Mouse (Mus musculus) neural tube, embryonic 14.5 days (tissue): ENCODE measurements around the gene Slc15a3. TPM values are rescaled to one million over a fixed set of nuclear protein-coding genes. Genes with fewer than 3 reads are reported as not detected.

Source experiments
- ATAC-seq: fragments of 200-750 bp; cut with Nextera tagmentation; 2 replicates; pipeline ENCODE4 v1.8.0; 2017; ENCODE audit warnings: low read depth, mild to moderate bottlenecking, moderate TSS enrichment, moderate library complexity
- H3K27ac ChIP-seq: fragments of 300-500 bp; sonication (generic); 2 replicates; pipeline ENCODE4 v1.5.1; 2014; ENCODE audit warnings: low read depth, mild to moderate bottlenecking, control low read depth, low read length, moderate library complexity, mixed read lengths
- H3K27me3 ChIP-seq: fragments of 300-500 bp; sonication (generic); 2 replicates; pipeline ENCODE4 v1.6.1; 2014; ENCODE audit warnings: low read length; ENCODE audit not compliant: control insufficient read depth, insufficient read depth
- H3K36me3 ChIP-seq: fragments of 300-500 bp; sonication (generic); 2 replicates; pipeline ENCODE4 v1.6.1; 2014; ENCODE audit warnings: low read length, mixed read lengths; ENCODE audit not compliant: control insufficient read depth, insufficient read depth
- H3K4me1 ChIP-seq: fragments of 300-500 bp; sonication (generic); 2 replicates; pipeline ENCODE4 v1.6.1; 2014; ENCODE audit warnings: low read length; ENCODE audit not compliant: control insufficient read depth, insufficient read depth
- H3K4me2 ChIP-seq: fragments of 300-500 bp; sonication (generic); 2 replicates; pipeline ENCODE4 v1.6.1; 2014; ENCODE audit warnings: mild to moderate bottlenecking, low read depth, low read length, control low read depth
- H3K4me3 ChIP-seq: fragments of 300-500 bp; sonication (generic); 2 replicates; pipeline ENCODE4 v1.5.1; 2014; ENCODE audit warnings: low read depth, low read length, control low read depth, mixed read lengths
- H3K9ac ChIP-seq: fragments of 300-500 bp; sonication (generic); replicated peaks from 2 replicates; pipeline ENCODE4 v1.6.1; 2014; ENCODE audit warnings: low read depth, mild to moderate bottlenecking, control low read depth, low read length, mixed read lengths
- H3K9me3 ChIP-seq: fragments of 300-500 bp; sonication (generic); 2 replicates; pipeline ENCODE4 v1.6.1; 2016; ENCODE audit warnings: low read length; ENCODE audit not compliant: control insufficient read depth
- WGBS: fragments of 180-500 bp; shearing (Covaris S2); extraction: QIAGEN DNeasy Blood & Tissue Kit; methylation state at CpG from one replicate; pipeline ENCODE4 v1.1.7; 2014; 5-methylcytosine and 5-hydroxymethylcytosine counted together
- polyA plus RNA-seq: library from polyadenylated mRNA; unstranded; fragments of >200 nt; fragmentation: Nextera tagmentation; extraction: Ambion mirVana; gene quantifications from 2 replicates; pipeline ENCODE4 v1.2.1, GENCODE M21; 2014

Slc15a3 gene
- polyA plus RNA-seq: 0.36 and 0.52 TPM in 2 replicates

- ATAC-seq: no peak
- H3K27me3 ChIP-seq: no peaks in the 10 kb centered on the region
- H3K4me1 ChIP-seq: no peaks in the 10 kb centered on the region
- 83% methylated on average over 15 of the region's 15 CpGs for WGBS
- H3K36me3 ChIP-seq: no peaks in the 10 kb centered on the region
- no peak within 1 kb of the TSS for H3K9ac ChIP-seq
- no peaks in the 10 kb centered on the region for H3K9me3 ChIP-seq
- no peak within 1 kb of the TSS for H3K4me2 ChIP-seq
- no peak within 1 kb of the TSS for H3K27ac ChIP-seq
- H3K4me3 ChIP-seq: no peak within 1 kb of the TSS
These were observed at the start of gene Slc15a3 for GRCm38 (mm10) chr19:10839010-10839892. Slc15a3 (plus strand) TSS chr19:10839727.

GRCm38 (mm10) chr19:10790323-10790722, 49.2 kb upstream of the Slc15a3 start:
- Histone ChIP-seq H3K27me3 (no peaks in the 10 kb centered on the region), H3K4me3 (no peak overlapping the region), H3K9me3 (no peaks in the 10 kb centered on the region), H3K4me2 (no peak overlapping the region), H3K4me1 (no peaks in the 10 kb centered on the region), H3K27ac (no peak overlapping the region), H3K36me3 (no peaks in the 10 kb centered on the region), H3K9ac (no peak overlapping the region)
- WGBS: 85% methylated on average over 9 of the region's 9 CpGs
- ATAC-seq: no peak

- H3K4me2 ChIP-seq: no peak overlapping the region
- no peaks in the 10 kb centered on the region for H3K9me3 ChIP-seq
- no peak overlapping the region for H3K9ac ChIP-seq
- ATAC-seq: no peak
- no peak overlapping the region for H3K27ac ChIP-seq
- no peak overlapping the region for H3K4me3 ChIP-seq
- no peaks in the 10 kb centered on the region for H3K27me3 ChIP-seq
- H3K36me3 ChIP-seq: no peaks in the 10 kb centered on the region
- 59% methylated on average over 3 of the region's 3 CpGs for WGBS
- no peaks in the 10 kb centered on the region for H3K4me1 ChIP-seq
These were observed 46.5 kb upstream of the Slc15a3 start for GRCm38 (mm10) chr19:10793044-10793443.

GRCm38 (mm10) chr19:10794916-10795315, 44.6 kb upstream of the Slc15a3 start:
- Histone ChIP-seq H3K9me3 (no peaks in the 10 kb centered on the region), H3K9ac (no peak overlapping the region), H3K4me2 (no peak overlapping the region), H3K27ac (no peak overlapping the region), H3K4me1 (no peaks in the 10 kb centered on the region), H3K4me3 (no peak overlapping the region), H3K27me3 (no peaks in the 10 kb centered on the region), H3K36me3 (no peaks in the 10 kb centered on the region)
- ATAC-seq: 0 out of 2 replicates have a peak, but pooled peaks have one; percentile 21
- WGBS: 83% methylated on average over 1 of the region's 1 CpGs

- no peak overlapping the region for H3K4me2 ChIP-seq
- no peaks in the 10 kb centered on the region for H3K4me1 ChIP-seq
- no peaks in the 10 kb centered on the region for H3K9me3 ChIP-seq
- 74% methylated on average over 10 of the region's 10 CpGs for whole genome bisulfite sequencing
- no peak overlapping the region for H3K4me3 ChIP-seq
- H3K27ac ChIP-seq: no peak overlapping the region
- H3K9ac ChIP-seq: no peak overlapping the region
- H3K27me3 ChIP-seq: no peaks in the 10 kb centered on the region
- no peaks in the 10 kb centered on the region for H3K36me3 ChIP-seq
- ATAC-seq: no peak
These were observed 41.0 kb upstream of the Slc15a3 start for GRCm38 (mm10) chr19:10798576-10798975.

GRCm38 (mm10) chr19:10799155-10799554, 40.4 kb upstream of the Slc15a3 start:
- no peaks in the 10 kb centered on the region for H3K4me1 ChIP-seq
- no peak overlapping the region for H3K4me2 ChIP-seq
- no peak overlapping the region for H3K9ac ChIP-seq
- H3K36me3 ChIP-seq: no peaks in the 10 kb centered on the region
- 95% methylated on average over 17 of the region's 17 CpGs for WGBS
- no peaks in the 10 kb centered on the region for H3K27me3 ChIP-seq
- H3K27ac ChIP-seq: no peak overlapping the region
- ATAC-seq: no peak
- H3K4me3 ChIP-seq: no peak overlapping the region
- no peaks in the 10 kb centered on the region for H3K9me3 ChIP-seq

- no peak for ATAC-seq
These were observed 38.5 kb upstream of the Slc15a3 start for GRCm38 (mm10) chr19:10801070-10801469.

GRCm38 (mm10) chr19:10801906-10802305, 37.6 kb upstream of the Slc15a3 start:
- ATAC-seq: no peak
- 92% methylated on average over 6 of the region's 6 CpGs for WGBS

More at GRCm38 (mm10) chr19:10801070-10801469, 38.5 kb upstream of the Slc15a3 start:
- H3K4me3 ChIP-seq: no peak overlapping the region
- H3K27ac ChIP-seq: no peak overlapping the region
- H3K9me3 ChIP-seq: no peaks in the 10 kb centered on the region
- H3K4me2 ChIP-seq: no peak overlapping the region
- WGBS: 83% methylated on average over 6 of the region's 6 CpGs
- H3K27me3 ChIP-seq: no peaks in the 10 kb centered on the region
- H3K36me3 ChIP-seq: no peaks in the 10 kb centered on the region
- H3K4me1 ChIP-seq: no peaks in the 10 kb centered on the region
- no peak overlapping the region for H3K9ac ChIP-seq

GRCm38 (mm10) chr19:10803751-10804150, 35.8 kb upstream of the Slc15a3 start:
- ATAC-seq: no peak
- H3K4me3 ChIP-seq: no peak overlapping the region
- H3K27ac ChIP-seq: no peak overlapping the region
- H3K4me2 ChIP-seq: no peak overlapping the region
- H3K27me3 ChIP-seq: no peaks in the 10 kb centered on the region
- no peaks in the 10 kb centered on the region for H3K9me3 ChIP-seq
- WGBS: 82% methylated on average over 5 of the region's 5 CpGs
- H3K9ac ChIP-seq: no peak overlapping the region
- no peaks in the 10 kb centered on the region for H3K36me3 ChIP-seq
- no peaks in the 10 kb centered on the region for H3K4me1 ChIP-seq

More at GRCm38 (mm10) chr19:10801906-10802305, 37.6 kb upstream of the Slc15a3 start:
- Histone ChIP-seq H3K4me2 (no peak overlapping the region), H3K4me3 (no peak overlapping the region), H3K36me3 (no peaks in the 10 kb centered on the region), H3K27ac (no peak overlapping the region), H3K9me3 (no peaks in the 10 kb centered on the region), H3K9ac (no peak overlapping the region), H3K27me3 (no peaks in the 10 kb centered on the region), H3K4me1 (no peaks in the 10 kb centered on the region)
